21 mouse cellular contexts compared by ENCODE assay signal in the genomic region with DNA sequence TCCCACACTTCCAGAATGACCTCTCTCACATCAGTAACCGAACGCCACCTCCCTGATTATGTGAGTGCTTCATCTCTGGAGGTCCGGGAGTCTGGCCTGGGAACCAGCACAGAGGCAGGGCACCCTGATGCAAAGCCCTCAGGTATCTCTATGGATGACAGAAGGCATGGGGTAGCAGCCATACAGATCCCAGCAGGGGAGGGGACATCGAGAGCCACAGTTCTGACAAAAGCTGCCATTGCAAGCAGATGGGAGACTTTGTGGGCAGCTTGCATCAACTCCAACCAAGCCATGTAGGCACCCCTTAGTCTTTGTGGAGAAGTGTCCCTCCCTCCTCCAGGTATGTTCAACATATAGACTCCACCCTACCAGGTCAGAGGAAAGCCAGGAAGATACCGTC. TPM values are rescaled to one million over a fixed set of nuclear protein-coding genes. Genes with fewer than 3 reads are reported as not detected.
DNase-seq lines count a peak whose midpoint lies in the region; ATAC-seq lines count a peak whose summit lies in the region.
"Had no signal": no experiment of that assay in that cellular context is flagged by ENCODE, and none has a peak within 500 bp of the region (broad histone marks: within the 10 kb centered on the region; RNA-seq: fewer than 3 reads in every experiment).

No protein-coding gene starts in this region.

- no peaks in the 10 kb centered on the region for H3K36me3 ChIP-seq in neural tube, embryonic 15.5 days
- H3K36me3 ChIP-seq: embryonic facial prominence, embryonic 10.5 days; embryonic facial prominence, embryonic 12.5 days; forebrain, embryonic 15.5 days; G1E had no signal

- H3K27ac ChIP-seq in neural tube, embryonic 15.5 days (replicated peaks), result 0 out of 2 replicates have a peak overlapping the region, but pooled peaks have one; percentile 39
- H3K27ac ChIP-seq: embryonic facial prominence, embryonic 10.5 days; embryonic facial prominence, embryonic 12.5 days; forebrain, embryonic 13.5 days; forebrain, embryonic 15.5 days had no signal

- peaks cover 53% of the 10 kb centered on the region for H3K4me1 ChIP-seq in neural tube, embryonic 15.5 days

- H3K4me2 ChIP-seq in neural tube, embryonic 15.5 days, result no peak overlapping the region
- H3K4me2 ChIP-seq: embryonic facial prominence, embryonic 12.5 days; forebrain, embryonic 13.5 days; forebrain, embryonic 15.5 days had no signal

- no peaks in the 10 kb centered on the region for H3K9me3 ChIP-seq in neural tube, embryonic 15.5 days (replicated peaks)
- H3K9me3 ChIP-seq: embryonic facial prominence, embryonic 10.5 days; embryonic facial prominence, embryonic 12.5 days; forebrain, embryonic 13.5 days; forebrain, embryonic 15.5 days had no signal

- peak; percentile 58 for DNase-seq in cerebellum, adult 11-12 months
- DNase-seq in cerebellum, adult 9-10 months, result peak; percentile 55
- DNase-seq in cerebellum, adult 8-10 months, result no peak
- peak; percentile 33 to 44 for DNase-seq in cerebellum, postnatal 36 days
- DNase-seq in cerebellum, postnatal 10 days, result no peak
- DNase-seq: adrenal gland, adult 8-10 months; adrenal gland, postnatal 14 days; adrenal gland, postnatal 36 days; B cell, adult 2 months; forebrain, postnatal 0 days had no signal

- no peak for ATAC-seq in cerebellum, adult (ENCODE audit: insufficient number of reproducible peaks, low FRiP score, low TSS enrichment)
- no peak for ATAC-seq in neural tube, embryonic 15.5 days (ENCODE audit: low FRiP score)
- ATAC-seq: activated CD4-positive, CD25-positive, alpha-beta regulatory T cell, adult 4 months; CD4-positive, CD25-positive, alpha-beta regulatory T cell, adult 4 months; forebrain, embryonic 13.5 days; forebrain, embryonic 15.5 days; forebrain, postnatal 0 days; Patski had no signal

- H3K4me3 ChIP-seq in neural tube, embryonic 15.5 days (replicated peaks), result no peak overlapping the region
- H3K4me3 ChIP-seq: embryonic facial prominence, embryonic 10.5 days; embryonic facial prominence, embryonic 12.5 days; forebrain, embryonic 13.5 days; forebrain, embryonic 15.5 days had no signal

- no peak overlapping the region for H3K9ac ChIP-seq in neural tube, embryonic 15.5 days (replicated peaks)
- H3K9ac ChIP-seq: embryonic facial prominence, embryonic 12.5 days; forebrain, embryonic 13.5 days; forebrain, embryonic 15.5 days; forebrain, postnatal 0 days had no signal

- H3K27me3 ChIP-seq in neural tube, embryonic 15.5 days (replicated peaks), result no peaks in the 10 kb centered on the region
- H3K27me3 ChIP-seq: CH12.LX; embryonic facial prominence, embryonic 12.5 days; forebrain, embryonic 13.5 days; forebrain, embryonic 15.5 days; Patski had no signal

- WGBS in neural tube, embryonic 15.5 days, result 90% methylated on average over 5 of the region's 5 CpGs

RNA-seq across cellular contexts. Expression of a gene that starts 20.2 kb away (rescaled TPM):
- 26.5 and 30.1 TPM in 2 replicates for polyA plus RNA-seq in neural tube, embryonic 15.5 days (2015; fragmentation: Nextera tagmentation; extraction: Ambion mirVana)
- polyA plus RNA-seq: activated CD4-positive, CD25-positive, alpha-beta regulatory T cell, adult 4 months; CD4-positive, CD25-positive, alpha-beta regulatory T cell, adult 4 months; G1E had no signal

Comparison
In these comparisons a context has a peak if more than half of its experiments do, and no peak if none do; other contexts are left out.
1. DNase-seq: peak in cerebellum, adult 11-12 months (single experiment), cerebellum, adult 9-10 months (single experiment) and cerebellum, postnatal 36 days (2 of 2); none in cerebellum, adult 8-10 months (single experiment) and cerebellum, postnatal 10 days (0 of 2).